Mouse (Mus musculus) 3134 (cell line): ENCODE data around the gene Olfr202.
"Not testable (repeated sequence)": the region's sequence is repeated elsewhere in the genome, so short reads cannot be mapped to it uniquely, and the experiment has no call there.

Experiments used
- DNase-seq: peaks from one replicate; pipeline ENCODE4 v3.0.0-alpha.2; 2011; ENCODE audit warnings: low spot score; ENCODE audit not compliant: insufficient read length; ENCODE audit errors: extremely low read depth

Olfr202 gene

GRCm38 (mm10) chr16:59286693-59287092 lies at the start of gene Olfr202:
Gene Olfr202, minus strand, starts transcription at chr16:59286793.
- DNase-seq: no peak

GRCm38 (mm10) chr16:59331038-59331437 lies 44.4 kb upstream of the Olfr202 start, which contains the start of gene Olfr205:
Gene Olfr205, minus strand, starts transcription at chr16:59331138.
- no peak for DNase-seq

DNA sequence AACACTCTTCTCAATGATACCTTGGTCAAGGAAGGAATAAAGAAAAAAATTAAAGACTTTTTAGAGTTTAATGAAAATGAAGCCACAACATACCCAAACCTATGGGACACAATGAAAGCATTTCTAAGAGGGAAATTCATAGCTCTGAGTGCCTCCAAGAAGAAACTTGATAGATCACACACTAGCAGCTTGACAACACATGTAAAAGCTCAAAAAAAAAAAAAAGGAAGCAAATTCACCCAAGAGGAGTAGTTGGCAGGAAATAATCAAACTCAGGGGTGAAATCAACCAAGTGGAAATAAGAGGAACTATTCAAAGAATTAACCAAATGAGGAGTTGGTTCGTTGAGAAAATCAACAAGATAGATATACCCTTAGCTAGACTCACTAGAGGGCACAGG lies 36.7 kb upstream of the Olfr202 start:
- not testable (repeated sequence) for DNase-seq

GRCm38 (mm10) chr16:59318148-59318547 lies 31.6 kb upstream of the Olfr202 start, which contains the start of gene Olfr204:
Gene Olfr204, minus strand, starts transcription at chr16:59318248.
- DNase-seq: no peak

GRCm38 (mm10) chr16:59298581-59298980 lies 12.0 kb upstream of the Olfr202 start, which contains the start of gene Olfr203:
Gene Olfr203, plus strand, starts transcription at chr16:59298881.
- no peak for DNase-seq

GRCm38 (mm10) chr16:59287576-59287975 lies 983 bp upstream of the Olfr202 start:
- not testable (repeated sequence) for DNase-seq

- DNase-seq: no peak
These were observed 3.1 kb downstream of the Olfr202 start for GRCm38 (mm10) chr16:59283476-59283875.

DNA sequence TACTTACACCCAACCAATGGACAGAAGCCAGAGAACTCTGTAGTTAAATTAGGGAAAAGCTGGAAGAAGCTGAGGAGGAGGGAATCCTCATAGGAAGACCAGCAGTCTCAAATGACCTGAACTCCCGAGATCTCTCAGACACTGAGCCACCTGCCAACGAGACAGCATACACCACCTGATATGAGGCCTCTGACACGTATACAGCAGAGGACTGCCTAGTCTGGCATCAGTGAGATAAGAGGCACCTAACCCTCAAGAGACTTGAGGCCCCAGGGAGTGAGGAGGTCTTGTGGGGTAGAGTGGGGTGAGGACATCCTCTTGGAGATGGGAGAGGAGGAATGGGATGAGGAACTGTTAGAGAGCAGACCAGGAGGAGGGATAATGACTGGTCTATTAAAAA lies 6.1 kb downstream of the Olfr202 start:
- DNase-seq: no peak

GRCm38 (mm10) chr16:59272532-59272931 lies 14.1 kb downstream of the Olfr202 start, which contains the start of gene Olfr201:
Gene Olfr201, minus strand, starts transcription at chr16:59272632.
- not testable (repeated sequence) for DNase-seq

DNA sequence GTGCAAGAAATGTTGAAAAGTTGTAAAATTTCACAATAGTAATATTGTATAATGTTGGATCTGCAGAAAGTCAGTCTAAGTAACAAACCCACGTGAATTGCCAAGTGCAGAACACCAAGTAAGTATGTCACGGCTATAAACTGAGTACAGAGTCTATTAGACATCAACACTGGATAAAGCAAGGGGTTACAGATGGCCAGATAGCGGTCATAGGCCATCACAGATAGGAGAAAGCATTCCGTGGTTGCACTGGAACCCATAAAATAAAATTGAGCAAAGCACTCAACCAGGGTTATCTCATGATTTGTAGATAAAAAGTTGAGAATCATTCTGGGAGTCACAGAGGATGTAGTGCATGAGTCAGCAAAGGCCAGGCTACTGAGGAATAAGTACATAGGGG lies 17.5 kb downstream of the Olfr202 start:
- not testable (repeated sequence) for DNase-seq

- DNase-seq: no peak
These were observed 36.9 kb downstream of the Olfr202 start for GRCm38 (mm10) chr16:59249684-59250083.
